Mouse (Mus musculus) CH12.LX (cell line): ENCODE measurements at regions not wholly inside any gene's neighbourhood (a gene's known extent, or its start where the extent isn't known, plus 50 kb on each side); places are given as distances from the start of the nearest gene placed in this dataset.

Experiments used
- DNase-seq: peaks from one replicate; pipeline ENCODE4 v3.0.0-alpha.2; 2013; ENCODE audit errors: extremely low read depth
- H3K27ac ChIP-seq: 2 replicates; pipeline ENCODE4 v1.5.1; 2012; ENCODE audit warnings: low read depth, mild to moderate bottlenecking, control low read depth, moderate library complexity; ENCODE audit not compliant: insufficient read depth
- H3K27me3 ChIP-seq: replicated peaks from 2 replicates; pipeline ENCODE3; 2012; ENCODE audit warnings: inconsistent platforms
- H3K36me3 ChIP-seq, 2 experiments: replicated peaks in 1 of 2; 2 replicates each; pipeline versions ENCODE3 to v1.6.1; 2012; ENCODE audit warnings: inconsistent platforms in 1 of 2, low read length in 1 of 2, mild to moderate bottlenecking in 1 of 2, mixed read lengths in 1 of 2, moderate library complexity in 1 of 2; ENCODE audit not compliant: control insufficient read depth in 1 of 2, insufficient read depth in 1 of 2
- H3K4me1 ChIP-seq, 2 experiments: 2 replicates each; pipeline ENCODE4 v1.6.1; 2012; ENCODE audit warnings: inconsistent platforms in 1 of 2, moderate library complexity in 1 of 2; ENCODE audit not compliant: insufficient read depth in 2 of 2, control insufficient read depth in 1 of 2
- H3K4me2 ChIP-seq: 2 replicates; pipeline ENCODE4 v1.6.1; 2012; ENCODE audit warnings: low read depth, mild to moderate bottlenecking, control low read depth; ENCODE audit not compliant: poor library complexity, insufficient read depth, severe bottlenecking
- H3K4me3 ChIP-seq, 3 experiments: fragments of 150-350 bp in 1 of 3; sonication (generic) in 1 of 3; replicated peaks in 1 of 3; 2 replicates each; pipeline versions ENCODE3 to v1.5.1; 2011 to 2012; ENCODE audit warnings: low read depth in 2 of 3, low read length in 2 of 3, mild to moderate bottlenecking in 2 of 3, moderate library complexity in 2 of 3, control low read depth in 1 of 3, improper control_type of control experiment in 1 of 3, inconsistent platforms in 1 of 3, mixed read lengths in 1 of 3; ENCODE audit not compliant: poor library complexity in 1 of 3
- H3K79me2 ChIP-seq: replicated peaks from 2 replicates; pipeline ENCODE4 v1.6.1; 2012; ENCODE audit warnings: mild to moderate bottlenecking, moderate library complexity; ENCODE audit not compliant: control insufficient read depth, poor library complexity, insufficient read depth, severe bottlenecking; ENCODE audit errors: extremely low read depth
- H3K9ac ChIP-seq: 2 replicates; pipeline ENCODE4 v1.6.1; 2012; ENCODE audit warnings: low read depth, mild to moderate bottlenecking, control low read depth, moderate library complexity; ENCODE audit not compliant: insufficient read depth
- H3K9me3 ChIP-seq: replicated peaks from 2 replicates; pipeline ENCODE3; 2012; ENCODE audit warnings: low read length, inconsistent platforms, mixed read lengths
- BHLHE40 ChIP-seq: IDR thresholded peaks from 2 replicates; pipeline ENCODE4 v1.6.1; 2011; ENCODE audit warnings: mild to moderate bottlenecking, low read depth, low read length, improper control_type of control experiment
- CHD1 ChIP-seq: IDR thresholded peaks from 2 replicates; pipeline ENCODE4 v1.6.1; 2012; ENCODE audit warnings: low read depth, low read length, improper control_type of control experiment, inconsistent platforms
- CTCF ChIP-seq, 2 experiments: IDR thresholded peaks in 1 of 2; conservative IDR thresholded peaks in 1 of 2; 2 replicates each; pipeline ENCODE4 v1.5.1; 2011 to 2012; ENCODE audit warnings: low read depth in 2 of 2, low read length in 2 of 2, improper control_type of control experiment in 1 of 2, inconsistent platforms in 1 of 2, mild to moderate bottlenecking in 1 of 2, moderate library complexity in 1 of 2
- E2F4 ChIP-seq: IDR thresholded peaks from 2 replicates; pipeline ENCODE4 v1.6.1; 2011; ENCODE audit warnings: low read depth, low read length, improper control_type of control experiment; ENCODE audit not compliant: insufficient replicate concordance
- ETS1 ChIP-seq: conservative IDR thresholded peaks from 2 replicates; pipeline ENCODE4 v1.6.1; 2012; ENCODE audit warnings: low read depth, mild to moderate bottlenecking, inconsistent platforms, low read length, improper control_type of control experiment, moderate library complexity
- GABPA ChIP-seq: IDR thresholded peaks from 2 replicates; pipeline ENCODE4 v1.6.1; 2012; ENCODE audit warnings: low read depth, low read length, improper control_type of control experiment, inconsistent platforms; ENCODE audit not compliant: insufficient replicate concordance
- IRF4 ChIP-seq: IDR thresholded peaks from 2 replicates; pipeline ENCODE4 v1.6.1; 2014; ENCODE audit warnings: low read depth, mild to moderate bottlenecking, inconsistent platforms, low read length, improper control_type of control experiment
- JUND ChIP-seq: conservative IDR thresholded peaks from 2 replicates; pipeline ENCODE4 v1.6.1; 2011; ENCODE audit warnings: low read depth, low read length, improper control_type of control experiment
- KAT2A ChIP-seq: IDR thresholded peaks from 2 replicates; pipeline ENCODE4 v1.6.1; 2012; ENCODE audit warnings: low read length, improper control_type of control experiment, inconsistent platforms; ENCODE audit not compliant: insufficient replicate concordance
- MAFK ChIP-seq: IDR thresholded peaks from 2 replicates; pipeline ENCODE4 v1.6.1; 2011; ENCODE audit warnings: low read length, improper control_type of control experiment; ENCODE audit not compliant: insufficient replicate concordance
- MAX ChIP-seq: IDR thresholded peaks from 2 replicates; pipeline ENCODE4 v1.6.1; 2011; ENCODE audit warnings: low read length, improper control_type of control experiment
- MAZ ChIP-seq: IDR thresholded peaks from 2 replicates; pipeline ENCODE4 v1.6.1; 2012; ENCODE audit warnings: low read depth, mild to moderate bottlenecking, inconsistent platforms, low read length, improper control_type of control experiment, moderate library complexity
- MXI1 ChIP-seq: IDR thresholded peaks from 2 replicates; pipeline ENCODE4 v1.6.1; 2011; ENCODE audit warnings: mild to moderate bottlenecking, low read depth, low read length, improper control_type of control experiment
- MYC ChIP-seq: IDR thresholded peaks from 2 replicates; pipeline ENCODE4 v1.6.1; 2011; ENCODE audit warnings: low read depth, mild to moderate bottlenecking, improper control_type of control experiment, low read length
- NELFE ChIP-seq: IDR thresholded peaks from 2 replicates; pipeline ENCODE4 v1.6.1; 2011; ENCODE audit warnings: low read depth, low read length, improper control_type of control experiment
- NRF1 ChIP-seq: IDR thresholded peaks from 2 replicates; pipeline ENCODE4 v1.6.1; 2014; ENCODE audit warnings: low read depth, mild to moderate bottlenecking, inconsistent platforms, low read length, improper control_type of control experiment, moderate library complexity
- PAX5 ChIP-seq: IDR thresholded peaks from 2 replicates; pipeline ENCODE4 v1.6.1; 2012; ENCODE audit warnings: low read length, inconsistent platforms, mixed read lengths
- POLR2AphosphoS2 ChIP-seq: IDR thresholded peaks from 2 replicates; pipeline ENCODE4 v1.6.1; 2011; ENCODE audit warnings: low read depth, low read length, improper control_type of control experiment
- RAD21 ChIP-seq: IDR thresholded peaks from 2 replicates; pipeline ENCODE4 v1.6.1; 2011; ENCODE audit warnings: low read depth, mild to moderate bottlenecking, low read length, improper control_type of control experiment, moderate library complexity
- RCOR1 ChIP-seq: conservative IDR thresholded peaks from 2 replicates; pipeline ENCODE4 v1.6.1; 2012; ENCODE audit warnings: low read depth, mild to moderate bottlenecking, inconsistent platforms, low read length, improper control_type of control experiment
- SMC3 ChIP-seq: IDR thresholded peaks from 2 replicates; pipeline ENCODE4 v1.6.1; 2011; ENCODE audit warnings: low read depth, low read length, improper control_type of control experiment
- TCF12 ChIP-seq: IDR thresholded peaks from 2 replicates; pipeline ENCODE4 v1.6.1; 2014; ENCODE audit warnings: low read depth, mild to moderate bottlenecking, inconsistent platforms, low read length, improper control_type of control experiment
- UBTF ChIP-seq: IDR thresholded peaks from 2 replicates; pipeline ENCODE4 v1.6.1; 2012; ENCODE audit warnings: low read depth, mild to moderate bottlenecking, inconsistent platforms, low read length, improper control_type of control experiment, moderate library complexity
- ZC3H11A ChIP-seq: IDR thresholded peaks from 2 replicates; pipeline ENCODE4 v1.6.1; 2012; ENCODE audit warnings: low read depth, mild to moderate bottlenecking, inconsistent platforms, low read length, improper control_type of control experiment
- dilution Hi-C: fragments of 300-500 bp; cut with MboI; formaldehyde crosslinking; loops from 2 replicates; pipeline ENCODE4 v1.14.3; 2020; ENCODE audit warnings: low sequenced_read_pairs; ENCODE audit not compliant: extremely low pct_unique_long_range_greater_than_20kb, extremely low pct_ligation_motif_present
- in situ Hi-C: fragments of 300-500 bp; cut with MboI; formaldehyde crosslinking; loops from 3 replicates; pipeline ENCODE4 v1.14.3; 2019; ENCODE audit warnings: low sequenced_read_pairs, low pct_ligation_motif_present, low pct_unique_long_range_greater_than_20kb, mixed read lengths

- TF ChIP-seq RCOR1 (no peak), E2F4 (no peak), ETS1 (no peak; the same call in 1 of the 2 replicates), MAZ (no peak), BHLHE40 (0 out of 2 replicates have a peak, but pooled peaks have one; percentile 8), MYC (no peak), CHD1 (no peak), RAD21 (peak; percentile 68), ZC3H11A (peak; percentile 8; the same call in 1 of the 2 replicates), SMC3 (peak; percentile 68), MAX (no peak)
Measured at GRCm38 (mm10) chr13:52090365-52090764, 243.9 kb downstream of the Gadd45g start (continued).

- Histone ChIP-seq H3K27ac (no peak overlapping the region), H3K27me3 (no peaks in the 10 kb centered on the region)
Measured at GRCm38 (mm10) chr13:52094785-52095184, 248.3 kb downstream of the Gadd45g start.

GRCm38 (mm10) chr13:52096506-52096905, 250.0 kb downstream of the Gadd45g start:
- DNase-seq = no peak
- dilution Hi-C loops (no loop called here), in situ Hi-C loops (loop anchor here (10.0 kb wide), 1 partner anchor 252 kb away; the partner anchor contains the start of gene Gadd45g)
- H3K27ac ChIP-seq = no peak overlapping the region
- no peak overlapping the region for H3K4me2 ChIP-seq
- H3K9ac ChIP-seq = no peak overlapping the region
- no peaks in the 10 kb centered on the region for H3K27me3 ChIP-seq
- H3K36me3 ChIP-seq = no peaks in the 10 kb centered on the region
- H3K9me3 ChIP-seq = peaks cover 2% of the 10 kb centered on the region
- no peaks in the 10 kb centered on the region for H3K79me2 ChIP-seq
- peaks cover 2 to 14% of the 10 kb centered on the region in 2 experiments; a peak in 3 of 4 replicates for H3K4me1 ChIP-seq
- TF ChIP-seq KAT2A (no peak), POLR2AphosphoS2 (no peak), JUND (no peak), CTCF (conservative IDR thresholded peaks at IDR 0.05 in 1 of 2, IDR thresholded peaks at IDR 0.05 in 1 of 2; ENCODE audit: low read depth in 2 of 2, low read length in 2 of 2) (no peak), MAFK (no peak), NRF1 (no peak), CHD1 (no peak), IRF4 (no peak), BHLHE40 (no peak), UBTF (no peak), NELFE (no peak), ETS1 (no peak), PAX5 (no peak)
- H3K4me3 ChIP-seq = no peak overlapping the region

More at GRCm38 (mm10) chr13:52094785-52095184, 248.3 kb downstream of the Gadd45g start:
- Histone ChIP-seq H3K4me3 (no peak overlapping the region), H3K4me2 (no peak overlapping the region), H3K4me1 (peaks cover 2 to 12% of the 10 kb centered on the region in 2 experiments; a peak in 3 of 4 replicates), H3K79me2 (no peaks in the 10 kb centered on the region)
- dilution Hi-C loops (no loop called here), in situ Hi-C loops (loop anchor here (10.0 kb wide), 1 partner anchor 250 kb away; the partner anchor contains the start of gene Gadd45g)
- no peak for TF ChIP-seq RCOR1
- TF ChIP-seq TCF12 = no peak
- no peak for TF ChIP-seq MXI1
- no peak for TF ChIP-seq MAX
- TF ChIP-seq POLR2AphosphoS2 = no peak
- no peak for TF ChIP-seq GABPA
- TF ChIP-seq RAD21 = no peak
- TF ChIP-seq, all 38 proteins: peak for 0
- Histone ChIP-seq H3K9me3 (peaks cover 2% of the 10 kb centered on the region), H3K9ac (no peak overlapping the region), H3K36me3 (no peaks in the 10 kb centered on the region)
- DNase-seq = no peak
